Comparison of ENCODE assay signal across 10 mouse cellular contexts in the genomic region with DNA sequence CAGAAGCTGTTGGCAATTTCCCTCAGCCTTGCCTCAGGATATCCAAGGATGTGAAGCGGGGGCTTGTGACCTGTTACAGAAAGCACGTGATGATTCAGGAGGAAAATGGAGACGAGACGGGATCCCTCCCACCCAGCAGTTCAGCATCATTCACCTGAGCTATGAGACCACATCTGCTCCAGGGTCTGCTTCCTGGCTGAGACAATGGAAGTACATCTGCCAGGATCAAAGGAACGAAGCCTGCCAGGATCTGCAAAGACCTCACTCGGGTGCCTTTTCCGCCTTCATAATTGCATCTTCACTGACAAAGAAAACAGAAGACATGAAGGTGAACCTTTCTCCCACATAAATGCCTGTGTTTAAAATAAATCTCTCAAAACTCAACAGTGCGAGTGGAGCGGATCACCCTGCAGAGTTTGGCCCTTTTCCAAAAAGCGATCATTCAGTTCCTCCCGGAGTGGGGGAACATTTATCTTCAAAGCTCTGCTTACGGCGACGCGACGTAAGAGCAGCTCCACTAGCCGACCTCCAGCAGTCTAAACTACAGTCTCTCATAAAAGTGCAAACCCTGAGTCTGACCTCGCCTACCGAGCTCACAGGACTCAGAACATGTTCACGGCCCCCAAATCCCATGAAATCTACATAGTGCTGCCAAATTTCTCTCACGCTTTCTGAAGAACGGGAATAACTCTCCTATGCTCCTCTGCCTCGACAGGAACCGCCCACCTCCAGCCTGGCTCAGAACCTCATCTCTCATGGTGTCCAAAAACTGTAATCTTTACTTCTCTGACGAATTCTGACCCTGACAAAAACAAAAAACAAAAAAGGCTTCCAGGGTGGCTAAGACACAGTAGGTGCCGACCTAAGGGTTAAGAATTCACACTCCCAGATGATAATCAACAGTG.
DNase-seq lines count a peak whose midpoint lies in the region; ATAC-seq lines count a peak whose summit lies in the region.
"Had no signal": no experiment of that assay in that cellular context is flagged by ENCODE, and none has a peak within 500 bp of the region (broad histone marks: within the 10 kb centered on the region; RNA-seq: fewer than 3 reads in every experiment).

No protein-coding gene starts in this region.

- WGBS in hindbrain, embryonic 13.5 days, result 60% methylated on average over 26 of the region's 26 CpGs
- 77% methylated on average over 26 of the region's 26 CpGs for WGBS in hindbrain, embryonic 11.5 days
- 63% methylated on average over 26 of the region's 26 CpGs for WGBS in midbrain, embryonic 16.5 days
- WGBS in midbrain, embryonic 10.5 days, result 81% methylated on average over 26 of the region's 26 CpGs
- 38% methylated on average over 26 of the region's 26 CpGs for WGBS in stomach, embryonic 15.5 days

- no peaks in the 10 kb centered on the region for H3K36me3 ChIP-seq in hindbrain, embryonic 13.5 days
- no peaks in the 10 kb centered on the region for H3K36me3 ChIP-seq in hindbrain, embryonic 11.5 days (ENCODE audit: control insufficient read depth, insufficient read depth, low read length)
- no peaks in the 10 kb centered on the region for H3K36me3 ChIP-seq in midbrain, embryonic 16.5 days (ENCODE audit: control insufficient read depth, insufficient read depth, low read length)
- H3K36me3 ChIP-seq in midbrain, embryonic 10.5 days, result no peaks in the 10 kb centered on the region
- H3K36me3 ChIP-seq in stomach, embryonic 15.5 days, result no peaks in the 10 kb centered on the region

- H3K4me2 ChIP-seq in hindbrain, embryonic 13.5 days, result peak overlapping the region; percentile 2; the same call in 1 of the 2 replicates
- no peak overlapping the region for H3K4me2 ChIP-seq in hindbrain, embryonic 11.5 days (replicated peaks; ENCODE audit: low read depth, low read length)
- H3K4me2 ChIP-seq in midbrain, embryonic 16.5 days (ENCODE audit: low read length), result peak overlapping the region; percentile 21
- peak overlapping the region; percentile 28 for H3K4me2 ChIP-seq in stomach, embryonic 15.5 days

- H3K27ac ChIP-seq in hindbrain, embryonic 13.5 days, result no peak overlapping the region
- H3K27ac ChIP-seq in hindbrain, embryonic 11.5 days (ENCODE audit: low read depth, low read length), result no peak overlapping the region
- H3K27ac ChIP-seq in midbrain, embryonic 16.5 days (ENCODE audit: low read length), result no peak overlapping the region
- H3K27ac ChIP-seq in midbrain, embryonic 10.5 days (replicated peaks), result no peak overlapping the region
- no peak overlapping the region for H3K27ac ChIP-seq in stomach, embryonic 15.5 days
- H3K27ac ChIP-seq: liver, embryonic 14.5 days had no signal

- ATAC-seq in hindbrain, embryonic 13.5 days (ENCODE audit: low FRiP score), result no peak
- no peak for ATAC-seq in hindbrain, embryonic 11.5 days (ENCODE audit: low FRiP score)
- ATAC-seq in midbrain, embryonic 16.5 days, result no peak
- ATAC-seq in stomach, embryonic 15.5 days (ENCODE audit: insufficient read depth, low FRiP score, low read depth), result no peak; the same call in 1 of the 2 replicates

- H3K9me3 ChIP-seq in hindbrain, embryonic 13.5 days, result no peaks in the 10 kb centered on the region
- no peaks in the 10 kb centered on the region for H3K9me3 ChIP-seq in hindbrain, embryonic 11.5 days (ENCODE audit: control insufficient read depth, low read length)
- H3K9me3 ChIP-seq in midbrain, embryonic 16.5 days (replicated peaks; ENCODE audit: control insufficient read depth, low read length, poor library complexity, severe bottlenecking), result no peaks in the 10 kb centered on the region
- no peaks in the 10 kb centered on the region for H3K9me3 ChIP-seq in midbrain, embryonic 10.5 days (replicated peaks)
- no peaks in the 10 kb centered on the region for H3K9me3 ChIP-seq in stomach, embryonic 15.5 days

- no peak overlapping the region for H3K9ac ChIP-seq in hindbrain, embryonic 13.5 days
- no peak overlapping the region for H3K9ac ChIP-seq in hindbrain, embryonic 11.5 days (ENCODE audit: low read depth, low read length)
- H3K9ac ChIP-seq in midbrain, embryonic 16.5 days (ENCODE audit: low read depth, low read length), result no peak overlapping the region
- H3K9ac ChIP-seq in stomach, embryonic 15.5 days, result no peak overlapping the region
- H3K9ac ChIP-seq: liver, embryonic 14.5 days had no signal

- peaks cover 5% of the 10 kb centered on the region for H3K4me1 ChIP-seq in hindbrain, embryonic 13.5 days (replicated peaks)
- no peaks in the 10 kb centered on the region for H3K4me1 ChIP-seq in hindbrain, embryonic 11.5 days (replicated peaks; ENCODE audit: control insufficient read depth, insufficient read depth, low read length)
- H3K4me1 ChIP-seq in midbrain, embryonic 16.5 days (ENCODE audit: control insufficient read depth, insufficient read depth, low read length), result no peaks in the 10 kb centered on the region
- H3K4me1 ChIP-seq in midbrain, embryonic 10.5 days, result peaks cover 4% of the 10 kb centered on the region
- peaks cover 5% of the 10 kb centered on the region; the same call in 1 of the 2 replicates for H3K4me1 ChIP-seq in stomach, embryonic 15.5 days

- H3K27me3 ChIP-seq in hindbrain, embryonic 13.5 days, result no peaks in the 10 kb centered on the region; the same call in 1 of the 2 replicates
- no peaks in the 10 kb centered on the region for H3K27me3 ChIP-seq in hindbrain, embryonic 11.5 days (ENCODE audit: control insufficient read depth, insufficient read depth, low read length)
- no peaks in the 10 kb centered on the region for H3K27me3 ChIP-seq in midbrain, embryonic 16.5 days (ENCODE audit: control insufficient read depth, insufficient read depth, low read depth, low read length)
- no peaks in the 10 kb centered on the region for H3K27me3 ChIP-seq in midbrain, embryonic 10.5 days (ENCODE audit: low read depth, poor library complexity, severe bottlenecking)
- H3K27me3 ChIP-seq in stomach, embryonic 15.5 days (replicated peaks), result no peaks in the 10 kb centered on the region

- no peak overlapping the region for H3K4me3 ChIP-seq in hindbrain, embryonic 13.5 days
- H3K4me3 ChIP-seq in hindbrain, embryonic 11.5 days (ENCODE audit: low read depth, low read length), result no peak overlapping the region
- H3K4me3 ChIP-seq in midbrain, embryonic 16.5 days (ENCODE audit: low read depth, low read length), result no peak overlapping the region
- H3K4me3 ChIP-seq in midbrain, embryonic 10.5 days, result no peak overlapping the region
- peak overlapping the region; percentile 2; the same call in 1 of the 2 replicates for H3K4me3 ChIP-seq in stomach, embryonic 15.5 days (replicated peaks)

- peak; percentile 29 to 45 for DNase-seq in cerebellum, postnatal 10 days
- DNase-seq in cerebellum, adult 8-10 months, result no peak
- DNase-seq in hindbrain, embryonic 11.5 days (ENCODE audit: low spot score), result no peak
- no peak for DNase-seq in midbrain, embryonic 10.5 days (ENCODE audit: low spot score)
- no peak for DNase-seq in urinary bladder, postnatal 25 days (ENCODE audit: low spot score)
- DNase-seq: heart, adult 18-20 months had no signal

Comparison
In these comparisons a context has a peak if more than half of its experiments do, and no peak if none do; other contexts are left out.
1. DNase-seq: peak in cerebellum, postnatal 10 days (2 of 2); none in cerebellum, adult 8-10 months (single experiment), hindbrain, embryonic 11.5 days (single experiment), midbrain, embryonic 10.5 days (single experiment) and urinary bladder, postnatal 25 days (single experiment).